Mouse (Mus musculus) limb, embryonic 14.5 days (tissue): ENCODE measurements around the gene Spsb1. TPM values are rescaled to one million over a fixed set of nuclear protein-coding genes. Genes with fewer than 3 reads are reported as not detected.

ENCODE experiments used
- ATAC-seq: fragments of 200-750 bp; cut with Nextera tagmentation; 2 replicates; pipeline ENCODE4 v1.8.0; 2017; ENCODE audit warnings: low read depth, moderate number of reproducible peaks, moderate TSS enrichment; ENCODE audit not compliant: low FRiP score
- DNase-seq: peaks from one replicate; pipeline ENCODE4 v3.0.0-alpha.2; 2015; ENCODE audit warnings: low spot score
- H3K27ac ChIP-seq: fragments of 300-500 bp; sonication (generic); replicated peaks from 2 replicates; pipeline ENCODE4 v1.5.1; 2014; ENCODE audit warnings: low read depth, mild to moderate bottlenecking, low read length, moderate library complexity, mixed read lengths
- H3K27me3 ChIP-seq: fragments of 300-500 bp; sonication (generic); 2 replicates; pipeline ENCODE4 v1.6.1; 2014; ENCODE audit warnings: low read length, mixed read lengths; ENCODE audit not compliant: control insufficient read depth, insufficient read depth
- H3K36me3 ChIP-seq: fragments of 300-500 bp; sonication (generic); 2 replicates; pipeline ENCODE4 v1.6.1; 2014; ENCODE audit warnings: mild to moderate bottlenecking, low read length, moderate library complexity, mixed read lengths; ENCODE audit not compliant: control insufficient read depth, insufficient read depth
- H3K4me1 ChIP-seq: fragments of 300-500 bp; sonication (generic); 2 replicates; pipeline ENCODE4 v1.6.1; 2014; ENCODE audit warnings: antibody characterized with exemption, low read length, mixed read lengths; ENCODE audit not compliant: control insufficient read depth, insufficient read depth
- H3K4me2 ChIP-seq: fragments of 300-500 bp; sonication (generic); replicated peaks from 2 replicates; pipeline ENCODE4 v1.6.1; 2014; ENCODE audit warnings: low read depth, mild to moderate bottlenecking, low read length, moderate library complexity; ENCODE audit not compliant: severe bottlenecking
- H3K4me3 ChIP-seq: fragments of 300-500 bp; sonication (generic); replicated peaks from 2 replicates; pipeline ENCODE4 v1.5.1; 2014; ENCODE audit warnings: low read length
- H3K9ac ChIP-seq: fragments of 300-500 bp; sonication (generic); 2 replicates; pipeline ENCODE4 v1.6.1; 2014; ENCODE audit warnings: mild to moderate bottlenecking, low read depth, low read length, moderate library complexity; ENCODE audit not compliant: severe bottlenecking
- H3K9me3 ChIP-seq: fragments of 300-500 bp; sonication (generic); 2 replicates; pipeline ENCODE4 v1.6.1; 2016; ENCODE audit warnings: low read length; ENCODE audit not compliant: control insufficient read depth
- POLR2A ChIP-seq: fragments of 200-500 bp; IDR thresholded peaks from 2 replicates; pipeline ENCODE4 v1.8.0; 2012; ENCODE audit warnings: inconsistent platforms, mild to moderate bottlenecking, moderate library complexity, borderline replicate concordance; ENCODE audit not compliant: insufficient read depth, insufficient read length; ENCODE audit errors: extremely low read depth
- WGBS: fragments of 180-500 bp; shearing (Covaris S2); extraction: QIAGEN DNeasy Blood & Tissue Kit; methylation state at CpG from one replicate; pipeline ENCODE4 v1.1.7; 2014; 5-methylcytosine and 5-hydroxymethylcytosine counted together
- polyA plus RNA-seq, 2 experiments: library from polyadenylated mRNA; depleted of rRNA in 1 of 2; stranded (reverse) in 1 of 2; unstranded in 1 of 2; fragments of >200 nt; fragmentation: Nextera tagmentation in 1 of 2; extraction: Ambion mirVana in 1 of 2; gene quantifications; 2 replicates each; pipeline versions ENCODE4 v1.2.1 to v1.2.3; 2012 to 2014

Gene Spsb1
- polyA plus RNA-seq (2012; rRNA removed) (19.4 and 21.9 TPM in 2 replicates), polyA plus RNA-seq (2014; fragmentation: Nextera tagmentation; extraction: Ambion mirVana) (18.0 and 18.8 TPM in 2 replicates)

DNA sequence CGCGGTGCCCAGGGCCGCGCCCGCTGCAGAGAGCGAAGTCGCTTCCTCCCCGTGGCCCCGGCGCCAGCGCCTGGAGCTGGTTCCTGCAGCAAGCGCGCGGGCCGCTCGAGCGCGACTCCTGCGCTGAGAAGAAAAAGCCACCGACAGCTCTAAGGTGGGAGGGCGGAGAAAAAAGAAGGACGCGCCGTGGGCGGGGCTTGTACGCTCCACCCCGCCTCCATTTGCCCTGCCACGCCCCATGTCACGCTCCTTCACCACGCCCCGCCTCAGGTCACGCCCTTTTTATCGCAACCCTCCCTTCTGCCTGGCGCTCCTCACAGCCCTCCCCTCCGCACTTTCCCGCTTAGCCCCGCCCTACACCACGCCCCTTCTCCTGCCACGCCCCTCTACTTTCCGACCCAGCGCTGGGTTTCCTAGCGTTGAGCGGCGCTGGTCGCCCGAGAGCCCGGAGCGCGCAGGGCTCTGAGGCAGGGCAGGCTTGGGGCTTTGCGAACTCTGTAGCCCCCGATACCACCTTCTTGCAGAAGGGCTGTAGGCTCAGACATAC lies at the start of gene Spsb1:
Gene Spsb1 (minus strand): TSS at position 151 of the 547 bp plus-strand sequence.
- ATAC-seq (peak; percentile 92), DNase-seq (peak; percentile 96)
- Histone ChIP-seq H3K9ac (peak within 1 kb of the TSS; percentile 77), H3K9me3 (no peaks in the 10 kb centered on the region), H3K27me3 (peaks cover 3% of the 10 kb centered on the region; the same call in 1 of the 2 replicates), H3K4me2 (peak within 1 kb of the TSS; percentile 85), H3K27ac (peak within 1 kb of the TSS; percentile 68), H3K4me1 (peaks cover 25% of the 10 kb centered on the region), H3K4me3 (peak within 1 kb of the TSS; percentile 83), H3K36me3 (no peaks in the 10 kb centered on the region)
- TF ChIP-seq POLR2A = peak; percentile 93; the same call in 1 of the 2 replicates
- under 1% methylated on average over 39 of the region's 51 CpGs for WGBS

DNA sequence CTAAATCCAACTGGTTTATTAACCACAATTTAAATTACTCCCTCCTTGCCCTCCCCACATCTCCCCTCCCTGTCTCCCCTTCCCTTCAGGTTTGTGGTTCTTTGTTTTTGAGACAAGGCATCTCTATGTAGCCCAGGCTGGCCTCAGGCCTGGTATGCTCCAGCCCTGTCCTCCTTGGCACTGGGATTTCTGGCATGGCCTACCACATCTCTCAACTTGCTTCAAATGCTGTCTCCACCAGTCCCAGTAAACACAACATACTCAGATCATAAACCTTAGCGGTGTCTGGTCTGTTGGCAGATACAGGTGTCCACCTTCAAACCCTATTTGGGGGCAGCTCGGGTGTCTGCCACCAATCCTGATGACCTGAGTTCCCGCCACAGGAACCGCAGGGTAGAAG lies 48.8 kb upstream of the Spsb1 start:
- Histone ChIP-seq H3K4me3 (no peak overlapping the region), H3K4me2 (no peak overlapping the region), H3K27ac (no peak overlapping the region), H3K27me3 (no peaks in the 10 kb centered on the region), H3K9ac (no peak overlapping the region), H3K9me3 (no peaks in the 10 kb centered on the region), H3K36me3 (no peaks in the 10 kb centered on the region), H3K4me1 (peaks cover 25% of the 10 kb centered on the region)
- DNase-seq = no peak
- 56% methylated on average over 4 of the region's 4 CpGs for WGBS
- TF ChIP-seq POLR2A = no peak
- no peak for ATAC-seq

DNA sequence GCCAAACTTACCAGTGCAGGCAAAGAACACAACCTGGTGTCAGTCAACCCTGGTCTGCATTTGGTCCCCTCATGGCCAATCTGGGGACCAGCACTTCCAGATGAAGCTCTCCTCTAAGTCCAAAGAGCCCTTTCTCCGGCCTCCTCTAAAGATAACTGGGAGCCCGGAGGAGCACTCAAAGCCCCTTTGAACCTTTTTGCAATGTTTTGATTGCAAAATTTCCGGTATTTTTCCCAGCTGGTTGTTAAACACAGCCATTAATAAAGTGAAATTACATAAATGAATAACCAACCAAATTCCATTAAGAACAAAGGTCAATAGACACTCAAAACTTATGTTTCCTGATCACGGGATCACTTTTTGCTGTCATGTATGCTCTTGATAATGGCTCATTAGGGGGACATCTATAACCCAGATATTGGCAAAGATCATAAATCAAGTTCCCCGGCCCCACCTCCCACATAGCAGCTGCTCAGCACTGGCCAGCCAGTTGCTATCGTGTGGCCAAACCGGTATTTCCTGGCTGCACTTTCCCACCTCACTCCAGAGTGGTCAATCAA lies 48.3 kb upstream of the Spsb1 start:
- no peak overlapping the region for H3K4me3 ChIP-seq
- H3K4me2 ChIP-seq = no peak overlapping the region
- no peaks in the 10 kb centered on the region for H3K36me3 ChIP-seq
- DNase-seq (no peak), ATAC-seq (no peak)
- H3K4me1 ChIP-seq = peaks cover 24% of the 10 kb centered on the region
- no peak overlapping the region for H3K9ac ChIP-seq
- H3K27me3 ChIP-seq = no peaks in the 10 kb centered on the region
- no peaks in the 10 kb centered on the region for H3K9me3 ChIP-seq
- no peak for TF ChIP-seq POLR2A
- WGBS = 40% methylated on average over 7 of the region's 7 CpGs
- no peak overlapping the region for H3K27ac ChIP-seq

DNA sequence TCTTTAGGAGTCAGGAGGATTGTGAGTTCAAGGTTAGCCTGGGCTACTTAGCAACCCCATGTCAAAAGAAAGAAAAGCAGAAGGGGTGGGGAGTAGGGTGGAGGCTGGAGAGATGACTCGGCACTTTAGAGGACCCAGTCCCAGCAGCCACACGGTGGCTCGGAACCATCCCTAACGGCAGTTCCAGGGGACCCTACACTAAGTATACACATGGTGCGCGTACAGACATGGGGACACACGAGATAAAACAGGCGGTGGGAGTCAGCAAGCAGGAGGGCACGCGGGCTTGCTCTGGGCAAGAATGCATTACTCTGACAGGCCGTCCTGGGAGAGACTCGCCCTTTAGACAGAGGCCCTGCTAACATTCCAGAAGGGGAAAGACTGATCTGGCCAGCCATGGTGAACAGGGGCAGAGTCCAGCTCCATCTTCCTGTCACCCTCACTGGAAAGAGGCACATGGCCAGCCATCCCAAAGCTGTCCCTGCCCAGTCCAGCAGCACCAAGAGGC lies 47.2 kb upstream of the Spsb1 start:
- no peak overlapping the region for H3K27ac ChIP-seq
- H3K9me3 ChIP-seq = no peaks in the 10 kb centered on the region
- no peak overlapping the region for H3K4me3 ChIP-seq
- ATAC-seq = no peak
- H3K4me2 ChIP-seq = no peak overlapping the region
- H3K36me3 ChIP-seq = no peaks in the 10 kb centered on the region
- H3K9ac ChIP-seq = no peak overlapping the region
- TF ChIP-seq POLR2A = no peak
- no peak for DNase-seq
- WGBS = 71% methylated on average over 12 of the region's 12 CpGs
- peaks cover 17% of the 10 kb centered on the region for H3K4me1 ChIP-seq
- no peaks in the 10 kb centered on the region for H3K27me3 ChIP-seq

DNA sequence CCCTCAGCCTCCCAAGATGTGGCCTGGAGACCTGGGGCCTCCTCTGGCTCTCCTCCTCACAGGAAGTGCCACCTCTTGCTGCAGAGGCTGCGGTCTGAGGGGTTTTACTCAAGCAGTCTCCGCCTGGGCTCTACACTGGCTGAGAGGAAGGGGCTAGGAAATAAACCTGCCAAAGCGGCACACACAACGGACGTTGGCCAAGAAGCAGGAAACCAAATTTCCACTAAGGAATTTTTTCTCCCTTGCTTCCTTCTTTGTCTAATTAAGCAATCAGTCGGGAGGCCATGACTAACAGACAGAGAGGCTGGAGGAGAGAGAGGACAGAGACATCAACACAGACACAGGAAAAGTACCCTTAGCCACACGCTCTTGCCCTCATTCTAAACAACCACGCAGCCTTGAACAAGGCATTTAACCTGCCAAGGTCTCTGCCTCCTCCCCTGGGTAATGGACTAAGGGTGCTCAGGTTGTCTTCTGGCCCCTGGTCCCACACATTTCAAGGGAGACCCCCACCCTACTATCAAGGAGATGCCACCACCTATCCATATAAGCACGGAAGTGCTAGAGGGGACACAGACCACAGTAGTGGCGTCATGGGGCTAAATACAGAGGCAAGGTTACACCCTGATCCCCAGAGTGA lies 46.5 kb upstream of the Spsb1 start:
- no peak overlapping the region for H3K4me2 ChIP-seq
- DNase-seq (no peak), ATAC-seq (no peak)
- no peak for TF ChIP-seq POLR2A
- no peak overlapping the region for H3K9ac ChIP-seq
- no peak overlapping the region for H3K4me3 ChIP-seq
- H3K36me3 ChIP-seq = no peaks in the 10 kb centered on the region
- H3K9me3 ChIP-seq = no peaks in the 10 kb centered on the region
- H3K4me1 ChIP-seq = peaks cover 14% of the 10 kb centered on the region
- H3K27me3 ChIP-seq = no peaks in the 10 kb centered on the region
- H3K27ac ChIP-seq = peak overlapping the region; percentile 8; the same call in 1 of the 2 replicates
- WGBS = 43% methylated on average over 10 of the region's 10 CpGs
